Mouse (Mus musculus): ENCODE measurements around the gene Dnah1.

DNA sequence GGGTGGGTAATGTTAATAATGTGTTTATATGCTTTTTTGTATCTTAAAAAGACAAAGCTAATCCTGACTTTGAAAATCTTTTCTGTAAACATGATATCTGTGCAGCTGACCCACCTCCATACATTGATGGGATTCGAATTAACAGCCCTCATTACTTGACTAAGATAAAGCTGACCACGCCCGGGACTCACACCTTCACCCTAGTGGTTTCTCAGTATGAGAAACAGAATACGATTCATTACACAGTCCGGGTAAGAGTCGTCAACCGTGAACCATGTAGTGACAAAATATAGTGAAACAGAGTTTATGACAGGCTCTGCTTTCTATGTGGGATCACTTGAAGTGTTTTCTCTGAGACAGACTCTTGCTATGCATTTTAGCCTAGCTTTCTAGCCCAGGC is 44.3 kb upstream of the Dnah1 start:
- TF ChIP-seq CTCF (IDR thresholded peaks at IDR 0.05; ENCODE audit: borderline replicate concordance, extremely low read depth, insufficient read depth, insufficient read length), result no peak
- TF ChIP-seq POLR2A (IDR thresholded peaks at IDR 0.05; ENCODE audit: borderline replicate concordance, extremely low read depth, insufficient read depth, insufficient read length, poor library complexity, severe bottlenecking), result no peak
